Mouse (Mus musculus) lung, postnatal 0 days (tissue): ENCODE measurements around the gene Med10. TPM values are rescaled to one million over a fixed set of nuclear protein-coding genes. Genes with fewer than 3 reads are reported as not detected.

Experiments used
- ATAC-seq: fragments of 200-750 bp; cut with Nextera tagmentation; 2 replicates; pipeline ENCODE4 v1.8.0; 2017; ENCODE audit warnings: moderate library complexity
- DNase-seq: peaks from one replicate; pipeline ENCODE4 v3.0.0-alpha.2; 2016; ENCODE audit warnings: low spot score
- H3K27ac ChIP-seq: fragments of 300-500 bp; sonication (generic); 2 replicates; pipeline ENCODE4 v1.5.1; 2014; ENCODE audit warnings: antibody characterized with exemption, mild to moderate bottlenecking, low read length, mixed read lengths
- H3K27me3 ChIP-seq: fragments of 300-500 bp; sonication (generic); replicated peaks from 2 replicates; pipeline ENCODE4 v1.6.1; 2014; ENCODE audit warnings: low read length, mixed read lengths; ENCODE audit not compliant: insufficient read depth
- H3K36me3 ChIP-seq: fragments of 300-500 bp; sonication (generic); 2 replicates; pipeline ENCODE4 v1.6.1; 2014; ENCODE audit warnings: low read length, mixed read lengths; ENCODE audit not compliant: insufficient read depth
- H3K4me1 ChIP-seq: fragments of 300-500 bp; sonication (generic); 2 replicates; pipeline ENCODE4 v1.6.1; 2014; ENCODE audit warnings: antibody characterized with exemption, low read depth, low read length, mixed read lengths; ENCODE audit not compliant: insufficient read depth
- H3K4me2 ChIP-seq: fragments of 300-500 bp; sonication (generic); replicated peaks from 2 replicates; pipeline ENCODE4 v1.6.1; 2014; ENCODE audit warnings: low read depth, mild to moderate bottlenecking, low read length, moderate library complexity, mixed read lengths
- H3K4me3 ChIP-seq: fragments of 300-500 bp; sonication (generic); 2 replicates; pipeline ENCODE4 v1.5.1; 2014; ENCODE audit warnings: low read depth, low read length
- H3K9ac ChIP-seq: fragments of 300-500 bp; sonication (generic); replicated peaks from 2 replicates; pipeline ENCODE4 v1.6.1; 2014; ENCODE audit warnings: low read depth, mild to moderate bottlenecking
- H3K9me3 ChIP-seq: fragments of 300-500 bp; sonication (generic); 2 replicates; pipeline ENCODE4 v1.6.1; 2016; ENCODE audit warnings: low read length, mixed read lengths
- CTCF ChIP-seq: IDR thresholded peaks from 2 replicates; pipeline ENCODE4 v1.5.1; 2016; ENCODE audit warnings: antibody characterized with exemption, mild to moderate bottlenecking
- EP300 ChIP-seq: IDR thresholded peaks from 2 replicates; pipeline ENCODE4 v1.6.1; 2016; ENCODE audit warnings: antibody characterized with exemption, mild to moderate bottlenecking, control low read depth
- WGBS: fragments of 180-500 bp; shearing (Covaris S2); extraction: QIAGEN DNeasy Blood & Tissue Kit; methylation state at CpG from one replicate; pipeline ENCODE4 v1.1.7; 2014; 5-methylcytosine and 5-hydroxymethylcytosine counted together
- polyA plus RNA-seq: library from polyadenylated mRNA; unstranded; fragments of >200 nt; fragmentation: Nextera tagmentation; extraction: Ambion mirVana; gene quantifications from 2 replicates; pipeline ENCODE4 v1.2.1, GENCODE M21; 2015

Gene Med10
- polyA plus RNA-seq, 1 experiment from 2014 or later, result 101 TPM

GRCm38 (mm10) chr13:69770538-69771456 lies 31.4 kb upstream of the Med10 start:
- H3K36me3 ChIP-seq, result no peaks in the 10 kb centered on the region
- 70% methylated on average over 12 of the region's 12 CpGs for WGBS
- H3K27ac ChIP-seq, result no peak overlapping the region
- no peak for DNase-seq
- no peaks in the 10 kb centered on the region for H3K9me3 ChIP-seq
- no peak overlapping the region for H3K4me2 ChIP-seq
- TF ChIP-seq CTCF, result no peak
- no peak for TF ChIP-seq EP300
- H3K27me3 ChIP-seq, result no peaks in the 10 kb centered on the region
- no peak for ATAC-seq
- H3K4me1 ChIP-seq, result no peaks in the 10 kb centered on the region
- H3K9ac ChIP-seq, result no peak overlapping the region
- no peak overlapping the region for H3K4me3 ChIP-seq

- TF ChIP-seq CTCF, result no peak
- no peak for TF ChIP-seq EP300
- no peaks in the 10 kb centered on the region for H3K36me3 ChIP-seq
- WGBS, result 71% methylated on average over 4 of the region's 4 CpGs
- H3K4me3 ChIP-seq, result no peak overlapping the region
- no peaks in the 10 kb centered on the region for H3K9me3 ChIP-seq
- H3K4me1 ChIP-seq, result no peaks in the 10 kb centered on the region
- DNase-seq (no peak), ATAC-seq (no peak)
- no peaks in the 10 kb centered on the region for H3K27me3 ChIP-seq
- no peak overlapping the region for H3K4me2 ChIP-seq
- H3K9ac ChIP-seq, result no peak overlapping the region
- H3K27ac ChIP-seq, result no peak overlapping the region
Observed at GRCm38 (mm10) chr13:69772358-69772757, 29.8 kb upstream of the Med10 start.

- DNase-seq (no peak), ATAC-seq (no peak)
- H3K27ac ChIP-seq, result no peak overlapping the region
- H3K36me3 ChIP-seq, result no peaks in the 10 kb centered on the region
- H3K4me3 ChIP-seq, result no peak overlapping the region
- H3K4me1 ChIP-seq, result no peaks in the 10 kb centered on the region
- H3K4me2 ChIP-seq, result no peak overlapping the region
- H3K9me3 ChIP-seq, result no peaks in the 10 kb centered on the region
- 87% methylated on average over 19 of the region's 19 CpGs for WGBS
- H3K27me3 ChIP-seq, result no peaks in the 10 kb centered on the region
- TF ChIP-seq EP300 (no peak), CTCF (no peak)
- no peak overlapping the region for H3K9ac ChIP-seq
Observed at GRCm38 (mm10) chr13:69778221-69778620, 24.0 kb upstream of the Med10 start.

GRCm38 (mm10) chr13:69788704-69789103 lies 13.5 kb upstream of the Med10 start:
- Histone ChIP-seq H3K27me3 (no peaks in the 10 kb centered on the region), H3K4me3 (no peak overlapping the region), H3K9me3 (no peaks in the 10 kb centered on the region), H3K4me1 (no peaks in the 10 kb centered on the region), H3K4me2 (no peak overlapping the region), H3K9ac (no peak overlapping the region), H3K36me3 (no peaks in the 10 kb centered on the region), H3K27ac (no peak overlapping the region)
- ATAC-seq, result no peak
- TF ChIP-seq EP300 (no peak), CTCF (no peak)
- 80% methylated on average over 5 of the region's 5 CpGs for WGBS
- DNase-seq, result no peak

- ATAC-seq (no peak), DNase-seq (no peak)
- H3K4me2 ChIP-seq, result no peak overlapping the region
- no peaks in the 10 kb centered on the region for H3K9me3 ChIP-seq
- WGBS, result 75% methylated on average over 1 of the region's 1 CpGs
- H3K4me1 ChIP-seq, result no peaks in the 10 kb centered on the region
- no peak overlapping the region for H3K27ac ChIP-seq
- H3K9ac ChIP-seq, result no peak overlapping the region
- H3K27me3 ChIP-seq, result no peaks in the 10 kb centered on the region
- H3K4me3 ChIP-seq, result no peak overlapping the region
- H3K36me3 ChIP-seq, result no peaks in the 10 kb centered on the region
- TF ChIP-seq EP300, result no peak
- no peak for TF ChIP-seq CTCF
Observed at GRCm38 (mm10) chr13:69791814-69792213, 10.4 kb upstream of the Med10 start.

- no peak overlapping the region for H3K4me3 ChIP-seq
- H3K9ac ChIP-seq, result no peak overlapping the region
- WGBS, result 57% methylated on average over 12 of the region's 12 CpGs
- ATAC-seq, result no peak
- no peak for DNase-seq
- no peaks in the 10 kb centered on the region for H3K36me3 ChIP-seq
- no peaks in the 10 kb centered on the region for H3K27me3 ChIP-seq
- H3K4me2 ChIP-seq, result no peak overlapping the region
- H3K27ac ChIP-seq, result no peak overlapping the region
- H3K4me1 ChIP-seq, result no peaks in the 10 kb centered on the region
- no peaks in the 10 kb centered on the region for H3K9me3 ChIP-seq
- no peak for TF ChIP-seq CTCF
- TF ChIP-seq EP300, result no peak
Observed at GRCm38 (mm10) chr13:69792541-69793009, 9.6 kb upstream of the Med10 start.
